Mouse (Mus musculus) layer of hippocampus, adult 11-12 months (tissue): Measurements from ENCODE around the gene Myo1e.

ENCODE experiments used
- DNase-seq: peaks from one replicate; pipeline ENCODE4 v3.0.0; 2022; ENCODE audit warnings: low spot score

Gene Myo1e

DNA sequence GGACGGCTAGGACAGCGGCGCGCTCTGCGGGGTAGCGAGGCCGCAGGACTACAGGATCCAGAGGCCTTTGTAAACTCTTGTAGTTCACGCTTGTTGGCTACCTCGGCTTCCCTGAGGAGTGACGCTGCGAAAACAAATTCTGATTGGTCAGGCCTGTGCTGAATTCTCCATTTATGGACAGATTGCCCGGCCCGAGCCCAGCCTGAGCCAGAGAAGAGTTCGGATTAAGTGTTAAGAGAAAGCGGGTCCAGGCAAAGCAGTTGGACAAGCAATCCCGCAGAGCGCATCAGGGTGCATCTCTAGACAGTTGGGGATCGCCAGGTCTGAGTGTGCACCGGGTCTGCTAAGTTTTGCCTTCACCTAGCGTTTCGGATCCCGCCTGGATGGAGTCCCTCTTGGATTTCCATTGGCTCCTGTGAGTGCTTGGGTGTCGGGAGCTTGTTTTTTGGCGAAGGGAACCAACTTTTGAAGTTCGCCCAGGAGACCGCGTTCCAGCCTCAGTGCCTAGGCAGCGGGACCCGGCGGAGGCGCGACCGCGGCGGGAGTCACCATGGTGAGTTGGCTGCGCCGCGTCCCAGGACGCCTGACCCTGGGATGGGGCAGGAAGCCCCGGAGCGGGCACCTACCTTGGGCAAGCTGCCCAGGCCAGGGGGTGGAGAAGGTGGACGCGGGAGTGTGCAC lies at the start of gene Myo1e:
Myo1e (plus strand) TSS at position 200 of the 681 bp plus-strand sequence.
- peak; percentile 93 for DNase-seq

GRCm38 (mm10) chr9:70160071-70160470 lies 47.1 kb upstream of the Myo1e start:
- DNase-seq, result peak; percentile 32

- no peak for DNase-seq
These were observed 38.2 kb upstream of the Myo1e start for GRCm38 (mm10) chr9:70168973-70169372.

DNA sequence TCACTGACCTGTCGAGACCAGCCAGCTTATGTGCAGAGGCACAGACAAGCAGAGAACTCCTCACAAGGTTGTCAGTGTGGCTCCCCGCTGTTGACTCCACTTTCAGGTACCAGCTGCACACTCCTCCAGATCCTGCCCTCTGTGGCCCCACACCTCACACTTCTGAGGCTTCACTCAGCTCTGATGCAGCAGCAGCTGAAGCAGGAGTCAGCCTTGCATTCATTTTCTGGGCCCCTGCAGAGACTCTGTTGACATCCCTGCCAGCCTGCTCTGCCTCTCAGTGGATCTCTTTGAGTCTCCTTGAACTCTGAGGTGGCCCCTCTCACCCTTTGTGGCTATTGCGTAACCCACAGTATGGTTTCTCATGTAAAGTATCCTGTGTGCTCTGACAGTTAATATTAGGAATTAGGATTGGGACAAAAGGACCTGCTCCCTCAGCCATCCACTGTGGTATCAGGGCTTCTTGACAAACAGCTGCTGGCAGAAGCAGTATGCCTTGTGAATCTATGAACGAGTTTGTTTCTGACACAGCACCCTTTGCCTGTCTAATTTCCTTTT lies 32.8 kb upstream of the Myo1e start:
- DNase-seq, result no peak

- DNase-seq, result no peak
These were observed 32.3 kb upstream of the Myo1e start for GRCm38 (mm10) chr9:70174896-70175295.

GRCm38 (mm10) chr9:70176291-70176690 lies 30.9 kb upstream of the Myo1e start:
- DNase-seq, result no peak

GRCm38 (mm10) chr9:70181719-70182118 lies 25.4 kb upstream of the Myo1e start:
- DNase-seq, result no peak

DNA sequence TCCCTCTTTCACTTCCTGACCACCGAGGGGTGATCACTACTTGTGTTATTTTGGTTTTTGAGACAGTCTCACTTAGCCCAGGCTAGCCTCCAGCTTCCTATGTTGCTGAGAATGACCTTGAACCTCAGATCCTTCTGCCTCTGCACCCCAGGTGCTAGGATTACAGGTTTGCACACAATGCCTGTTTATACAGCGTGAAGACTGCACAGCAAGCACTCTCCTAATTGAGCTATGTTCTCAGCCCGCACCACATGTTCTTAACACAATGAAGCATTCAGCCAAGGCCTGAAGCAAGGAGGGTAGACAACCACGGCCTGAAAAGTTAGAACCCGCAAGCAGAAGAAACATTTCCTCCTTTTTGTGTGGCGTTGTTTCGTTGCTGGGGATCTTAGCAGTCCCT lies 24.5 kb upstream of the Myo1e start:
- no peak for DNase-seq

- no peak for DNase-seq
These were observed 14.8 kb upstream of the Myo1e start for GRCm38 (mm10) chr9:70192336-70192735.

GRCm38 (mm10) chr9:70194622-70195021 lies 12.5 kb upstream of the Myo1e start:
- no peak for DNase-seq

- DNase-seq, result no peak
These were observed 10.0 kb upstream of the Myo1e start for GRCm38 (mm10) chr9:70196956-70197659.

- no peak for DNase-seq
These were observed 9.2 kb upstream of the Myo1e start for GRCm38 (mm10) chr9:70197992-70198391.

DNA sequence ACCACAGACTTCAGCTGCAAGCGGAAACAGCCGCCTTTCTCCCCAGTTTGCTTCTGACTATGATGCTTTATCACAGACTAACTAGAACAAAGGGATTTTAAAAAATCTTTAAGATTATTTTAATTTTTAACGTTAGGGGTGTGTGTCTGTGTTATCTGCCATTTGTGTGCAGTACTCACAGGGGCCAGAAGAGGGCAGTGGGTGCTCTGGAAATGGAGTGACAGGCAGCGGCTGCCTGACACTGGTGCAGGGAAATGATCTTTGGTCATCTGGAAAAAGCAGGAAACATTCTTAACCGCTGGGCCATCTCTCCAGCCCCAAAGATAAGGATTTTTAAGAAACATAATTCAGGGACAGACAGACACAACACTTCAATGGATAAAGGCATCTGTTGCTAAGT lies 4.4 kb upstream of the Myo1e start:
- DNase-seq, result no peak

DNA sequence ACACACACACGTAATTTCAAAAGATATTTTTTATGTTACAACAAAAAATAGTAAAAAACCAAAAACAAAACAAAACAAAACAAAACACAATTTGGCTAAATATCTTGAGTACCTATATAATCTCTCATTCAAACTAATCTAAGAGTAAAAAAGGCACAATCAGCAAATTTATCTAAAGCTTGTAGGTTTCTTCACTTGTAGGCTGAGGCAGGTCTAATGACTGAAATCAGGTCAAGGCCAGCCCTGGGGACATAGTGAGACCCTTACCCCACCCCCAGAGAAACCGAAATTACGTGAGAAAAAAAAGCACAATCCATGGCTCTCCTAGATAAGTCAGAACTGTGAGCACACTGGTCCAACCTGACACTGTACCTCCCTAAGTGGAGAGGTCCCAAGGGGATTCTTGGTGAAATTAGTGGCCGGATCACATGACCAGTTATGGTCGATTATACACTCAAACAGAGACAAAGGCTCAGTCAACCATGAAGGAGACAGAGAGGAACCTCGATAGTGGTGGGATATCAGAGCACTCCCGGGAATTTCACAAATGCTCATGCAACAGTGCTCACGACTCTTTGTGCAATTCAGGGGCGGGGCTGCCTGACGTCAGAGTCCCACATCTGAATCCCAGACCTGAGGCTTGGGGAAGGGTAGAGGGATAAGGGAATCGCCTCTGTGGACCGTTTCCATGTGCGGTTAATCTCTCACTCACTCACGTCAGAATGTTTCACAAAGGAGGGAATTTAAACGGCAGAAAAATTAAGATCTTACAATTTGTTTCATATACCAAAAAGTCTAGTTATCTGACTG lies 3.7 kb upstream of the Myo1e start:
- DNase-seq, result no peak

- DNase-seq, result peak; percentile 18
These were observed 901 bp downstream of the Myo1e start for GRCm38 (mm10) chr9:70207981-70208521.

DNA sequence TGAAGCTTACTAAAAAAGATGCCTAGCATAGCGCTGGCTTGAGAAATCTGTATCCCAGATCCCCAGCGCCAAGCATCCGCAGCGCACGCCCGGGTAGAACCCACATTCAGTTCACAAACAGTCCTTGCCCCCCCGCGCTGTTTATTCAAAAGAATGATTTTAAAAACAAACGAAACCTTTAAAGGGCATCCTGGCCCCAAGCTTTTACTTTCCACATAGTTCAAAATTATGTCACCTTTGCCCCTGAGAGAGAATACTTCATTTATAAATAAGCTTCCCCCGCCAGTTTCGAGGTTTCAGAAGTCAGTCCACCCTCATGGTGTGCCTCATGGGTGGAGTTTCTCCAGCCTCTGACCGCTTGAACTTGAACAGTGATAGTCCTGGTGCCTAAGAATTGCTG lies 1.6 kb downstream of the Myo1e start:
- no peak for DNase-seq

DNA sequence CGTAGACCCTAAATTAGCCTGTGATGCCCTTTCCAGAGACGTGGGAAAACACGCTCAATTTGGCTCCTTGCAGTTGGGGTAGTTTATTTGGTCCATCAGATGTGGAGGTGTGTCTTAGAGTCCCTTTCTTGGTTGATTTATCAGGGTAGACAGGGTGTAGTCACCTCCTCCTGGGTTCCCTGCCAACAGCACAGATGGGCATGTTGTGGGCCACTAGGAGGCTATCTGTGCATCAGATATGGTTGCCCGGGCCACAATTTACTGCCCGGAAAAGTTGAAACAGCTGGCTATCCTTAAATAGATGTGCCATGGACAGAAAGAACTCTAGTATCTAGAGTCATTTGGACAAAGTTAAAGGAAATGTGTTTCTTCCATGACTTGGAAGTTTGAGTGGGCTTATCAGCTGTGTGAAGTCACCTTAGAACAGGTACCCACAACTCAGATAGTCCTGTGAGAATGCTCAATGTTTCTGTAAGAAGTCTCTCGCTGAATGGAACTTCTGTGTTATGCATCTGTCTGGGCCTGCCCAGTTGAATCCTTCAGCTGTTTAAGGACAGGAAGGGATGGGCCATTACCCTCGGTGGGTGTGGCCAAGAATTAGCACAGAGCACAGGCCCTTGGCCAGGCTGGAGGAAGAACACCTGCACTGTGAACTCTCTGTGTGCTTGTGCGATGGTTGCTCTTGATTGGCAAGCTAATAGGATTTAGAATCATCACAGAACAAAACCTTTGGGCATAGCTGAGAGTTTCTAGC lies 2.3 kb downstream of the Myo1e start:
- DNase-seq, result no peak

GRCm38 (mm10) chr9:70211638-70212037 lies 4.5 kb downstream of the Myo1e start:
- no peak for DNase-seq

- no peak for DNase-seq
These were observed 9.4 kb downstream of the Myo1e start for GRCm38 (mm10) chr9:70216517-70216916.

DNA sequence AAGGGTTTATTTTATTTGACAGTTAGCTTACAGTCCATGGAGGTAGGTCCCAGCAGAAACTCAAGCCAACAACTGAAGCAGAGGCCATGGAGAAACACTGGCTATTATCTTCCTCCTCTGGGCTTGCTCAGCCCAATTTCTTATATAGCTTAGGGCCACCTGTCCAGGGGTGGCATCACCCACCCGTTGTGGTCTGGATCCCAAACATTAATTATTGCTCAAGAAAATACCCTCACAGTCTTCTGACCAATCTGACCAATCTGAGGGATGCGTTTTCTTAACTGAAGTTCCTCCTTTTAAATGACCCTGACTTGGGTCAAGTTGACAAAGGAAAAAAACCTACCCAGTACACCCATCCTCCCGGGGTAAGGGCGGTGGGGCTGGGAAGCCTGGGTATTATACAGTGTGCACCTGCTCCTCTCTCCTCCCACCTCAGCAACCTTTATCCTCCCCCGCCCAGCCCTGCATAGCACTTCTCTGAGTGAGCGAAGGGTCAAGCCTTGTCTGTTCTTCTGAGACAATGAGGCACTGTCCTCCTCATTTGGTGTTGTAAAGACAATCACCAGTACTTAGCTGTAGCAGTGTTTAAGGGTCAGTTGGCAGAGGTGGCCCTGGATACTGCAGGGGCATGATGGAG lies 12.3 kb downstream of the Myo1e start:
- DNase-seq, result no peak
